Mouse (Mus musculus): ENCODE measurements around the gene Zbed4. TPM values are rescaled to one million over a fixed set of nuclear protein-coding genes. Genes with fewer than 3 reads are reported as not detected.
"Not testable (repeated sequence)": the region's sequence is repeated elsewhere in the genome, so short reads cannot be mapped to it uniquely, and the experiment has no call there.

Gene Zbed4
- polyA plus RNA-seq (2012), result 0.45 and 0.53 TPM in 2 replicates

- H3K9me3 ChIP-seq (ENCODE audit: control insufficient read depth, low read length), result no peaks in the 10 kb centered on the region; the same call in 1 of the 2 replicates
- H3K36me3 ChIP-seq (ENCODE audit: control insufficient read depth), result peaks cover 26% of the 10 kb centered on the region
- no peaks in the 10 kb centered on the region for H3K27me3 ChIP-seq (ENCODE audit: control insufficient read depth)
- peaks cover 39% of the 10 kb centered on the region for H3K4me1 ChIP-seq (ENCODE audit: control insufficient read depth)
- peak within 1 kb of the TSS; percentile 70 for H3K4me3 ChIP-seq (replicated peaks)
- no peak for TF ChIP-seq GATA1 (IDR thresholded peaks at IDR 0.05; ENCODE audit: low read length)
- TF ChIP-seq TAL1 (IDR thresholded peaks at IDR 0.05; ENCODE audit: low read length), result no peak
Measured at GRCm38 (mm10) chr15:88751564-88752402, at the start of gene Zbed4. Zbed4 (plus strand) TSS chr15:88751660.

- no peaks in the 10 kb centered on the region for H3K4me1 ChIP-seq (ENCODE audit: control insufficient read depth)
- H3K4me3 ChIP-seq (replicated peaks), result no peak overlapping the region
- peaks cover 99% of the 10 kb centered on the region for H3K36me3 ChIP-seq (ENCODE audit: control insufficient read depth)
- H3K27me3 ChIP-seq (ENCODE audit: control insufficient read depth), result no peaks in the 10 kb centered on the region
- no peaks in the 10 kb centered on the region for H3K9me3 ChIP-seq (ENCODE audit: control insufficient read depth, low read length)
- TF ChIP-seq GATA1 (IDR thresholded peaks at IDR 0.05; ENCODE audit: low read length) (no peak), TAL1 (IDR thresholded peaks at IDR 0.05; ENCODE audit: low read length) (no peak)
Measured at GRCm38 (mm10) chr15:88702501-88702900, 49.0 kb upstream of the Zbed4 start.

- H3K4me3 ChIP-seq (replicated peaks), result no peak overlapping the region
- TF ChIP-seq GATA1 (IDR thresholded peaks at IDR 0.05; ENCODE audit: low read length) (no peak), TAL1 (IDR thresholded peaks at IDR 0.05; ENCODE audit: low read length) (no peak)
- no peaks in the 10 kb centered on the region for H3K27me3 ChIP-seq (ENCODE audit: control insufficient read depth)
- H3K36me3 ChIP-seq (ENCODE audit: control insufficient read depth), result peaks cover 100% of the 10 kb centered on the region
- H3K4me1 ChIP-seq (ENCODE audit: control insufficient read depth), result no peaks in the 10 kb centered on the region
- no peaks in the 10 kb centered on the region for H3K9me3 ChIP-seq (ENCODE audit: control insufficient read depth, low read length)
Measured at GRCm38 (mm10) chr15:88704284-88704683, 47.2 kb upstream of the Zbed4 start.

GRCm38 (mm10) chr15:88706320-88706719 lies 45.1 kb upstream of the Zbed4 start:
- peaks cover 100% of the 10 kb centered on the region for H3K36me3 ChIP-seq (ENCODE audit: control insufficient read depth)
- TF ChIP-seq GATA1 (IDR thresholded peaks at IDR 0.05; ENCODE audit: low read length) (no peak), TAL1 (IDR thresholded peaks at IDR 0.05; ENCODE audit: low read length) (no peak)
- no peak overlapping the region for H3K4me3 ChIP-seq (replicated peaks)

GRCm38 (mm10) chr15:88706987-88707386 lies 44.5 kb upstream of the Zbed4 start:
- not testable (repeated sequence) for H3K4me3 ChIP-seq (replicated peaks); H3K4me1 ChIP-seq (ENCODE audit: control insufficient read depth); H3K9me3 ChIP-seq (ENCODE audit: control insufficient read depth, low read length); H3K27me3 ChIP-seq (ENCODE audit: control insufficient read depth)
- peaks cover 100% of the 10 kb centered on the region for H3K36me3 ChIP-seq (ENCODE audit: control insufficient read depth)

More at GRCm38 (mm10) chr15:88706320-88706719, 45.1 kb upstream of the Zbed4 start:
- H3K27me3 ChIP-seq (ENCODE audit: control insufficient read depth), result no peaks in the 10 kb centered on the region
- no peaks in the 10 kb centered on the region for H3K9me3 ChIP-seq (ENCODE audit: control insufficient read depth, low read length)
- H3K4me1 ChIP-seq (ENCODE audit: control insufficient read depth), result no peaks in the 10 kb centered on the region

GRCm38 (mm10) chr15:88708204-88708603 lies 43.3 kb upstream of the Zbed4 start:
- TF ChIP-seq GATA1 (IDR thresholded peaks at IDR 0.05; ENCODE audit: low read length), result no peak
- TF ChIP-seq TAL1 (IDR thresholded peaks at IDR 0.05; ENCODE audit: low read length), result no peak
- no peaks in the 10 kb centered on the region for H3K9me3 ChIP-seq (ENCODE audit: control insufficient read depth, low read length)
- no peaks in the 10 kb centered on the region for H3K27me3 ChIP-seq (ENCODE audit: control insufficient read depth)
- no peaks in the 10 kb centered on the region for H3K4me1 ChIP-seq (ENCODE audit: control insufficient read depth)
- peaks cover 100% of the 10 kb centered on the region for H3K36me3 ChIP-seq (ENCODE audit: control insufficient read depth)
- H3K4me3 ChIP-seq (replicated peaks), result no peak overlapping the region

GRCm38 (mm10) chr15:88708657-88709511 lies 42.6 kb upstream of the Zbed4 start:
- H3K36me3 ChIP-seq (ENCODE audit: control insufficient read depth), result peaks cover 100% of the 10 kb centered on the region
- no peaks in the 10 kb centered on the region for H3K9me3 ChIP-seq (ENCODE audit: control insufficient read depth, low read length)
- no peak overlapping the region for H3K4me3 ChIP-seq (replicated peaks)
- TF ChIP-seq TAL1 (IDR thresholded peaks at IDR 0.05; ENCODE audit: low read length) (no peak), GATA1 (IDR thresholded peaks at IDR 0.05; ENCODE audit: low read length) (no peak)
- no peaks in the 10 kb centered on the region for H3K27me3 ChIP-seq (ENCODE audit: control insufficient read depth)
- H3K4me1 ChIP-seq (ENCODE audit: control insufficient read depth), result no peaks in the 10 kb centered on the region

GRCm38 (mm10) chr15:88709878-88710277 lies 41.6 kb upstream of the Zbed4 start:
- Histone ChIP-seq H3K27me3 (ENCODE audit: control insufficient read depth) (no peaks in the 10 kb centered on the region), H3K9me3 (ENCODE audit: control insufficient read depth, low read length) (no peaks in the 10 kb centered on the region), H3K4me3 (replicated peaks) (no peak overlapping the region), H3K4me1 (ENCODE audit: control insufficient read depth) (no peaks in the 10 kb centered on the region), H3K36me3 (ENCODE audit: control insufficient read depth) (peaks cover 100% of the 10 kb centered on the region)
- no peak for TF ChIP-seq TAL1 (IDR thresholded peaks at IDR 0.05; ENCODE audit: low read length)

GRCm38 (mm10) chr15:88712501-88712900 lies 39.0 kb upstream of the Zbed4 start:
- no peak overlapping the region for H3K4me3 ChIP-seq (replicated peaks)
- no peaks in the 10 kb centered on the region for H3K9me3 ChIP-seq (ENCODE audit: control insufficient read depth, low read length)
- H3K36me3 ChIP-seq (ENCODE audit: control insufficient read depth), result peaks cover 100% of the 10 kb centered on the region
- no peaks in the 10 kb centered on the region for H3K27me3 ChIP-seq (ENCODE audit: control insufficient read depth)
- TF ChIP-seq TAL1 (IDR thresholded peaks at IDR 0.05; ENCODE audit: low read length) (no peak), GATA1 (IDR thresholded peaks at IDR 0.05; ENCODE audit: low read length) (no peak)
- no peaks in the 10 kb centered on the region for H3K4me1 ChIP-seq (ENCODE audit: control insufficient read depth)
